Mouse (Mus musculus): ENCODE measurements around the gene Olfr593. TPM values are rescaled to one million over a fixed set of nuclear protein-coding genes. Genes with fewer than 3 reads are reported as not detected.
"Not testable (repeated sequence)": the region's sequence is repeated elsewhere in the genome, so short reads cannot be mapped to it uniquely, and the experiment has no call there.

Gene Olfr593
- not detected in 2 replicates for polyA plus RNA-seq (2014; fragmentation: Nextera tagmentation; extraction: Ambion mirVana)

DNA sequence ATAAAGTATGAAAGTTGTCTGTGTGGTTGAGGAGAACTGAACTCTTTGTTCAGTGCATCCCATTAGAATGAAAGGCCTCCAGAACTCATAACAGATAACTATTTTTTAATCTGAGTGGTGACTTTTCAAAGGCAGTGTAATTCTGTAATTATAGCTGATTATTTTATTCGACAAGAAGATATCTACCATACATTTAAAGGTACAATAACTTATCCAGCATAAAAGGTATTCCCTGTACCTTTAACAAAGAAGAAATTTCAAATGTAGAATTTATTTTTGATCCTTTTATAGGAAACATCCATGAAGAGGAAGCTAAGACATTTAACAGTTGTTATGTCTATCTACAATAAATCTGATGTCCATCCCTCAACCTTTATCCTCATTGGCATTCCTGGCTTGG lies at the start of gene Olfr593:
TSS of gene Olfr593 (plus strand) at position 301 of the 400 bp plus-strand sequence.
- WGBS, result 74% methylated on average over 1 of the region's 1 CpGs
- no peak for ATAC-seq

GRCm38 (mm10) chr7:103169697-103170096 lies 42.0 kb upstream of the Olfr593 start:
- H3K27me3 ChIP-seq (replicated peaks; ENCODE audit: control insufficient read depth, insufficient read depth, low read length), result no peaks in the 10 kb centered on the region
- ATAC-seq (no peak), DNase-seq (ENCODE audit: low spot score) (no peak)
- H3K4me1 ChIP-seq (ENCODE audit: control insufficient read depth, insufficient read depth, low read length), result no peaks in the 10 kb centered on the region
- no peak overlapping the region for H3K27ac ChIP-seq (ENCODE audit: low read depth, low read length)
- no peak overlapping the region for H3K4me2 ChIP-seq (ENCODE audit: low read length)
- 80% methylated on average over 5 of the region's 5 CpGs for WGBS
- no peak overlapping the region for H3K4me3 ChIP-seq (ENCODE audit: low read depth, low read length)
- no peaks in the 10 kb centered on the region for H3K9me3 ChIP-seq (replicated peaks; ENCODE audit: control insufficient read depth, low read length)
- no peak overlapping the region for H3K9ac ChIP-seq (ENCODE audit: low read length)
- H3K36me3 ChIP-seq (ENCODE audit: control insufficient read depth, insufficient read depth, low read length), result no peaks in the 10 kb centered on the region

More for the DNA sequence above, at the start of gene Olfr593:
- H3K36me3 ChIP-seq (ENCODE audit: control insufficient read depth, insufficient read depth, low read length), result no peaks in the 10 kb centered on the region
- no peaks in the 10 kb centered on the region for H3K27me3 ChIP-seq (replicated peaks; ENCODE audit: control insufficient read depth, insufficient read depth, low read length)
- H3K9me3 ChIP-seq (replicated peaks; ENCODE audit: control insufficient read depth, low read length), result no peaks in the 10 kb centered on the region
- DNase-seq (ENCODE audit: low spot score), result no peak
- no peak within 1 kb of the TSS for H3K4me3 ChIP-seq (ENCODE audit: low read depth, low read length)
- H3K4me2 ChIP-seq (ENCODE audit: low read length), result no peak within 1 kb of the TSS
- H3K4me1 ChIP-seq (ENCODE audit: control insufficient read depth, insufficient read depth, low read length), result no peaks in the 10 kb centered on the region
- H3K27ac ChIP-seq (ENCODE audit: low read depth, low read length), result no peak within 1 kb of the TSS
- no peak within 1 kb of the TSS for H3K9ac ChIP-seq (ENCODE audit: low read length)

DNA sequence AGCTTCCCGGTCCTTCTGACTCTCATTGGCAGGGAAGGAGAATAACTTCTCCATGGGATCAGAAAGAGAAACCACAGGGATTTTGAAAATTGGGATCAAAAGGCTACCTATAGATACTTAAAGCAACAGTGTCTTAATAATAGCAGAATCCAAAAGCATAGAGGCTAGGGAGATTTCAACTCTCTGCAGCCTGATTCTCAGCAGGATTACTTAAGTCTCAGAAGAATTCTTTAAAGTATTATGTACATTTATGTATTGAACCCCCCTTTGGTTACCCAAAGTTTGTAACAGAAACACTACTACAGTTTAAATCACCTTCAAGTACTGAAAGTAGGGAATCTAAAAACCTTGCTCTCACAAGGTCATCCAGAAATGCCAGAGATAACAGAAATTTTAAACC lies 33.4 kb upstream of the Olfr593 start, which contains the start of gene Olfr591:
TSS of gene Olfr591 (minus strand) at position 101 of the 400 bp plus-strand sequence.
- Histone ChIP-seq H3K27me3 (replicated peaks; ENCODE audit: control insufficient read depth, insufficient read depth, low read length) (no peaks in the 10 kb centered on the region), H3K4me1 (ENCODE audit: control insufficient read depth, insufficient read depth, low read length) (no peaks in the 10 kb centered on the region), H3K36me3 (ENCODE audit: control insufficient read depth, insufficient read depth, low read length) (no peaks in the 10 kb centered on the region), H3K27ac (ENCODE audit: low read depth, low read length) (no peak within 1 kb of the TSS), H3K4me2 (ENCODE audit: low read length) (no peak within 1 kb of the TSS), H3K4me3 (ENCODE audit: low read depth, low read length) (no peak within 1 kb of the TSS), H3K9me3 (replicated peaks; ENCODE audit: control insufficient read depth, low read length) (0 out of 2 replicates have a peak, but pooled peaks cover 3% of the 10 kb centered on the region), H3K9ac (ENCODE audit: low read length) (no peak within 1 kb of the TSS)
- WGBS, result 72% methylated on average over 1 of the region's 1 CpGs
- ATAC-seq (no peak), DNase-seq (ENCODE audit: low spot score) (no peak)

- H3K27ac ChIP-seq (ENCODE audit: low read depth, low read length); H3K9me3 ChIP-seq (replicated peaks; ENCODE audit: control insufficient read depth, low read length); H3K9ac ChIP-seq (ENCODE audit: low read length); H3K36me3 ChIP-seq (ENCODE audit: control insufficient read depth, insufficient read depth, low read length); H3K4me1 ChIP-seq (ENCODE audit: control insufficient read depth, insufficient read depth, low read length); H3K4me2 ChIP-seq (ENCODE audit: low read length); DNase-seq (ENCODE audit: low spot score); H3K4me3 ChIP-seq (ENCODE audit: low read depth, low read length); ATAC-seq; H3K27me3 ChIP-seq (replicated peaks; ENCODE audit: control insufficient read depth, insufficient read depth, low read length): not testable (repeated sequence)
- 78% methylated on average over 1 of the region's 1 CpGs for WGBS
Observed at GRCm38 (mm10) chr7:103184503-103184902, 27.2 kb upstream of the Olfr593 start, which contains the start of gene Olfr592. Olfr592 (plus strand) TSS chr7:103184803.

DNA sequence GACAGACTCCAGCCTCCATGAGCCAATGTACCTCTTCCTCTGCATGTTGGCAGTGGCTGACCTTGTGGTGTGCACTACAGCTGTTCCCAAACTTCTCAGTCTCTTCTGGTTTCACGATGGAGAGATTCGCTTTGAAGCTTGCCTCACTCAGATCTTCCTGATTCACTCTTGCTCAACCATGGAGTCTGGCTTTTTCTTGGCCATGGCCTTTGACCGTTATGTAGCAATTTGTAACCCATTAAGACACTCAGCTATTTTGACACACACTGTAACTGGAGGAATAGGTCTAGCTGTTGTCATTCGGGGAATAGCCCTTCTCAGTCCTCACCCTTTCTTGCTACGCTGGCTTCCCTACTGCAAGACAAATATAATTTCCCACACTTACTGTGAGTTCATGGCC lies 388 bp downstream of the Olfr593 start:
- H3K4me2 ChIP-seq (ENCODE audit: low read length); ATAC-seq; H3K9me3 ChIP-seq (replicated peaks; ENCODE audit: control insufficient read depth, low read length); H3K4me1 ChIP-seq (ENCODE audit: control insufficient read depth, insufficient read depth, low read length); H3K27me3 ChIP-seq (replicated peaks; ENCODE audit: control insufficient read depth, insufficient read depth, low read length); DNase-seq (ENCODE audit: low spot score); H3K4me3 ChIP-seq (ENCODE audit: low read depth, low read length); H3K27ac ChIP-seq (ENCODE audit: low read depth, low read length); H3K9ac ChIP-seq (ENCODE audit: low read length); H3K36me3 ChIP-seq (ENCODE audit: control insufficient read depth, insufficient read depth, low read length): not testable (repeated sequence)
- WGBS, result 93% methylated on average over 5 of the region's 5 CpGs

DNA sequence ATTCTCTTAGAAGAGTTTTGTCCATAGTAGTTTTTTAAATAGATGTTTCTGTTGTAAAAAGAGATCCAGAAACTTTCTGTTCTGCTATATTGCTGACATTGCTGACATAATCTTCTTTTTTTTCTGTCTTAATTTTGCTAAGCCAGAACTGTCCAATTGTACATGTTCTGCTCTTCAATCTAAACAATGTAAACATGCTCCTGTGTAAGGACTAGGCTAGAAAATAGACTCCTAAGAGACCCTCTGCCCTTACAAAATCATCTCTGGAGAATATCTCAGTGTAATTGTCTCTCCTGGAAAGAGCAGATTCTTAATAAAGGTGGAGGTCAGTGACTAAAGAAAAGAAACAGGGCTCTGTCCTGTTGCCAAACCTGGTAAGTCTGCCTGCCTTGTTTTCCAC lies 5.0 kb downstream of the Olfr593 start, which contains the start of gene Olfr594:
TSS of gene Olfr594 (plus strand) at position 301 of the 400 bp plus-strand sequence.
- H3K9me3 ChIP-seq (replicated peaks; ENCODE audit: control insufficient read depth, low read length), result no peaks in the 10 kb centered on the region
- H3K4me1 ChIP-seq (ENCODE audit: control insufficient read depth, insufficient read depth, low read length), result no peaks in the 10 kb centered on the region
- H3K27ac ChIP-seq (ENCODE audit: low read depth, low read length), result no peak within 1 kb of the TSS
- H3K4me2 ChIP-seq (ENCODE audit: low read length), result no peak within 1 kb of the TSS
- ATAC-seq (no peak), DNase-seq (ENCODE audit: low spot score) (no peak)
- no peaks in the 10 kb centered on the region for H3K36me3 ChIP-seq (ENCODE audit: control insufficient read depth, insufficient read depth, low read length)
- H3K27me3 ChIP-seq (replicated peaks; ENCODE audit: control insufficient read depth, insufficient read depth, low read length), result no peaks in the 10 kb centered on the region
- H3K4me3 ChIP-seq (ENCODE audit: low read depth, low read length), result no peak within 1 kb of the TSS
- H3K9ac ChIP-seq (ENCODE audit: low read length), result no peak within 1 kb of the TSS

DNA sequence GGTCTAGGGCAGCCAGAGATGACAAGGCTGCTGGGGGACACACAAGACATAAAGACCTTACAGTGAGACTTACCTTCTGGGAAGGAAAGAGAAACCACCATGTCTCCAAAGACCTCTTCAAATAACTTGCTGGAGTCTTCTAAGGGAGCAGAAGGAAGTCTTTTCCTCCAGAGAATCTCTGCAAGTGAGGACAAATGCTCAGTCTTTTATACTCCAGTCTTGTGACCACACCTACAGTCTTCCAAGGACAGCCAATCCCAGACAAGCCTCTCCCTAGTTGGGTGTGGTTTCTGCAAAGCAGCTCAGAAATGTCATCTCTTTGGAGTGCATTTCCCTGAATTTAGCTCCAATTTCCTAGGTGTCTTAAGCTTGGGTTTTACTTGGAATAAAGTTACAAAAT lies 40.7 kb downstream of the Olfr593 start, which contains the start of gene Usp17ld:
TSS of gene Usp17ld (minus strand) at position 101 of the 400 bp plus-strand sequence.
- not testable (repeated sequence) for H3K9me3 ChIP-seq (replicated peaks; ENCODE audit: control insufficient read depth, low read length); H3K4me3 ChIP-seq (ENCODE audit: low read depth, low read length); H3K9ac ChIP-seq (ENCODE audit: low read length); H3K4me2 ChIP-seq (ENCODE audit: low read length); DNase-seq (ENCODE audit: low spot score); H3K27me3 ChIP-seq (replicated peaks; ENCODE audit: control insufficient read depth, insufficient read depth, low read length); H3K27ac ChIP-seq (ENCODE audit: low read depth, low read length); H3K4me1 ChIP-seq (ENCODE audit: control insufficient read depth, insufficient read depth, low read length); H3K36me3 ChIP-seq (ENCODE audit: control insufficient read depth, insufficient read depth, low read length); ATAC-seq

Small RNA genes lying within 50 kb of the gene (microRNA-seq; reads per million reads assigned to microRNA genes)
- gene Gm25171, result not detected

Other genes with a start within 250 kb of the Olfr593 start
- not detected in 2 replicates for gene Olfr576, start 249.2 kb upstream of the Olfr593 start, polyA plus RNA-seq (2014; fragmentation: Nextera tagmentation; extraction: Ambion mirVana)
- gene Olfr577, start 235.9 kb upstream of the Olfr593 start, polyA plus RNA-seq (2014; fragmentation: Nextera tagmentation; extraction: Ambion mirVana), result not detected in 2 replicates
- not detected in 2 replicates for gene Olfr578, start 222.5 kb upstream of the Olfr593 start, polyA plus RNA-seq (2014; fragmentation: Nextera tagmentation; extraction: Ambion mirVana)
- gene Olfr582, start 173.8 kb upstream of the Olfr593 start, polyA plus RNA-seq (2014; fragmentation: Nextera tagmentation; extraction: Ambion mirVana), result not detected in 2 replicates
- gene Olfr583, start 160.6 kb upstream of the Olfr593 start, polyA plus RNA-seq (2014; fragmentation: Nextera tagmentation; extraction: Ambion mirVana), result not detected in 2 replicates
- not detected in 2 replicates for gene Olfr584, start 130.0 kb upstream of the Olfr593 start, polyA plus RNA-seq (2014; fragmentation: Nextera tagmentation; extraction: Ambion mirVana)
- gene Olfr585, start 114.1 kb upstream of the Olfr593 start, polyA plus RNA-seq (2014; fragmentation: Nextera tagmentation; extraction: Ambion mirVana), result not detected in 2 replicates
- not detected in 2 replicates for gene Olfr586, start 86.2 kb upstream of the Olfr593 start, polyA plus RNA-seq (2014; fragmentation: Nextera tagmentation; extraction: Ambion mirVana)
- not detected in 2 replicates for gene Olfr588-ps1, start 71.0 kb upstream of the Olfr593 start, polyA plus RNA-seq (2014; fragmentation: Nextera tagmentation; extraction: Ambion mirVana)
- not detected in 2 replicates for gene Olfr589, start 55.5 kb upstream of the Olfr593 start, polyA plus RNA-seq (2014; fragmentation: Nextera tagmentation; extraction: Ambion mirVana)
- not detected in 2 replicates for gene Olfr591, start 33.5 kb upstream of the Olfr593 start, polyA plus RNA-seq (2014; fragmentation: Nextera tagmentation; extraction: Ambion mirVana)
- not detected in 2 replicates for gene Olfr592, start 27.1 kb upstream of the Olfr593 start, polyA plus RNA-seq (2014; fragmentation: Nextera tagmentation; extraction: Ambion mirVana)
- not detected in 2 replicates for gene Olfr594, start 5.1 kb downstream of the Olfr593 start, polyA plus RNA-seq (2014; fragmentation: Nextera tagmentation; extraction: Ambion mirVana)
- gene Usp17ld, start 40.6 kb downstream of the Olfr593 start, polyA plus RNA-seq (2014; fragmentation: Nextera tagmentation; extraction: Ambion mirVana), result not detected in 2 replicates
- not detected in 2 replicates for gene Olfr596, start 93.8 kb downstream of the Olfr593 start, polyA plus RNA-seq (2014; fragmentation: Nextera tagmentation; extraction: Ambion mirVana)
- gene Olfr597, start 104.5 kb downstream of the Olfr593 start, polyA plus RNA-seq (2014; fragmentation: Nextera tagmentation; extraction: Ambion mirVana), result not detected in 2 replicates
- not detected in 2 replicates for gene Olfr598, start 111.7 kb downstream of the Olfr593 start, polyA plus RNA-seq (2014; fragmentation: Nextera tagmentation; extraction: Ambion mirVana)
- gene Olfr599, start 124.1 kb downstream of the Olfr593 start, polyA plus RNA-seq (2014; fragmentation: Nextera tagmentation; extraction: Ambion mirVana), result not detected in 2 replicates
- gene Olfr600, start 137.8 kb downstream of the Olfr593 start, polyA plus RNA-seq (2014; fragmentation: Nextera tagmentation; extraction: Ambion mirVana), result not detected in 2 replicates
- not detected in 2 replicates for gene Olfr601, start 150.8 kb downstream of the Olfr593 start, polyA plus RNA-seq (2014; fragmentation: Nextera tagmentation; extraction: Ambion mirVana)
- gene Olfr603, start 174.3 kb downstream of the Olfr593 start, polyA plus RNA-seq (2014; fragmentation: Nextera tagmentation; extraction: Ambion mirVana), result not detected in 2 replicates
- not detected in 2 replicates for gene Usp17lc, start 203.2 kb downstream of the Olfr593 start, polyA plus RNA-seq (2014; fragmentation: Nextera tagmentation; extraction: Ambion mirVana)
- not detected in 2 replicates for gene Olfr605, start 233.6 kb downstream of the Olfr593 start, polyA plus RNA-seq (2014; fragmentation: Nextera tagmentation; extraction: Ambion mirVana)
- gene Olfr606, start 237.2 kb downstream of the Olfr593 start, polyA plus RNA-seq (2014; fragmentation: Nextera tagmentation; extraction: Ambion mirVana), result not detected in 2 replicates